Mouse (Mus musculus): ENCODE results near the gene Cpsf4.
"Not testable (repeated sequence)": the region's sequence is repeated elsewhere in the genome, so short reads cannot be mapped to it uniquely, and the experiment has no call there.

The Cpsf4 gene

GRCm38 (mm10) chr5:145178461-145178980 is 11.5 kb downstream of the Cpsf4 start:
- intact Hi-C loops (cut with DNase I) = no loop called here

GRCm38 (mm10) chr5:145185244-145185643 is 18.2 kb downstream of the Cpsf4 start:
- intact Hi-C loops (cut with DNase I) = no loop called here

GRCm38 (mm10) chr5:145189416-145189815 is 22.4 kb downstream of the Cpsf4 start:
- intact Hi-C loops (cut with DNase I) = no loop called here

DNA sequence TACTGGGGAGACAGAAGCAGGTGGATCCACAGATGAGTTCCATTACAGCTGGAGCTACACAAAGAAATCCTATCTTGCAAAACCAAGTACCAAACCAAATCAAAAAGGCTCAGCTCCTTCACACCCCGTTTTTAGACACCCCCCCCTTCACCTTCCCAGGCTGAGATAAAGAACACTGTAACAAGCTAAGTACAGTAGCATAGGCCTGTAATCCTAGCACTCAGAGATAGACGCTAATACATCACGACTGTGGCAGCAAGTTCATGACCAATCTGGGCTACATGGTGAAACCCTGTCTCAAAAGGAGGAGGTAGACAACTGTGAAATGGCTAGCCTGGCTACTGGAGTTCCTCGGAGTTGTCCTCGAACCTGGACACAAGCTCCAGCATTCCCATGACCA is 23.4 kb downstream of the Cpsf4 start:
- intact Hi-C loops (cut with DNase I) = no loop called here

- intact Hi-C loops (cut with DNase I) = no loop called here
Observed at GRCm38 (mm10) chr5:145190875-145191798, 24.1 kb downstream of the Cpsf4 start.

DNA sequence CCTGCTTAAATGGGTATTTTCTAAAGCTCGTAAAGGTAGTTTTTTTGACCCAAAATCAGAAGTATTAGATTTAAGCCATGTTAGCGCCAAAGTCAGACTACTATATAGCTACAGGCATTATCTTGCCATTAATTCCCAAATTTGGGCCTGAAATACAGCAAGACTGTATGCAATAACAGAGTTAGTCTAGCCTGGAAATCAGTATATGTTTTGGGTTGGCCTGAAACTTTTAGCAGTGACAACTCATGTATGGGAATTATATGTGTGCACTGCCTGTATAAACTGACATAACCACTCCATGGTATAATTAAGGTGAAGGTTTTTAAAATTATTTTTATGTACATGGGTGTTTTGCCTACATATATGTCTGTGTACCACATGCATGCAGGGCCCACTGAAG is 24.9 kb downstream of the Cpsf4 start, which contains the start of gene Atp5j2:
Gene Atp5j2, minus strand, starts transcription at position 101 of the 400 bp plus-strand sequence.
- intact Hi-C loops (cut with DNase I) = no loop called here

DNA sequence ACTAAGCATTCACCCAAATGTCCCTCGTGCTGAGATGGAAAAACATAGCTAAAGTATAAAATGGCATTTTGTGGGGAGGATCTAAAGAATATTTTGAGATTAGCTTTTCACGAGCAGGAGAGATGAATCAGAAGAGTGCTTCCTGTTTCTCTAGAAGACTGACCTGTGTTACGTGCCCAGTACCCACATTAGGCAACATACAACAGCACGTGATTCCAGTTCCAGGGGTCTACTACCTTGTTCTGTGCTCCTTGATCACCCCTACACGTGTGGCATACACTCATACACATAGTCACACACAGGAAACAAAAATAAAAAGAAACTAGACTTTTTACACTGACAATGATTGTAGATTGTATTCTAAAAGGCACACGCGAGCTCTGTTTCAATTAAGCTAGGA is 33.4 kb downstream of the Cpsf4 start:
- intact Hi-C loops (cut with DNase I) = no loop called here

DNA sequence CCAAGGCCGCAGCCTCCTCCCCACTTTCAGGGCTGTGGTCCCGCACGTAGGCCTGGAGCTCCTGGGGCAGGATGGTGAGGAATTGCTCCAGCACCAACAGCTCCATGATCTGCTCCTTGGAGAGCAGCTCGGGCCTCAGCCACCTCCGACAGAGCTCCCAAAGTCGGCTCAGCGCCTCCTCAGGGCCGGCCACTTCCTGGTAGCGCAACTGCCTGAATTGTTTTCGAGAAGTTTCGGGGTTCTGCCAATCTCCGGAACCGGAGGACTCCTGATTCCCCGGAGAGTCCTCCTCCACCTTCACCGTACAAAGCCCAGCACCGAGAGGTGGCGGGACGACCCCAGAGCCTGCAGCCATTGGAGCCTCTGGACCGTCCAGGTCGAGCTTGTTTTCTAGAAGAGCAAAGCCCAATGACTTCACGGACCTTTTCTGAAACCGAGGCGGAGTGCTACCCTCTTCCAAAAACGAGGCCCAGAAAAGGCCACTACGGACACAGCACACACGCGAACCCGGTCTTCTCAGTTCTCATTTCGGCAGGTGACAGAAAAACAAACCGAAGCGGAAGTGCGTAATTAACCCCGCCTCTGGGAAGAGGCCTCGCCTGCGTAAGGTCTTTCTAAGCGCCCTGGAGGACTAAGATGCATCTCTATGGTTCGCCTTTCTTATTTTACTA is 34.4 kb downstream of the Cpsf4 start, which contains the start of gene Zkscan14:
Gene Zkscan14, minus strand, starts transcription at position 548 of the 671 bp plus-strand sequence.
- intact Hi-C loops (cut with DNase I) = no loop called here

DNA sequence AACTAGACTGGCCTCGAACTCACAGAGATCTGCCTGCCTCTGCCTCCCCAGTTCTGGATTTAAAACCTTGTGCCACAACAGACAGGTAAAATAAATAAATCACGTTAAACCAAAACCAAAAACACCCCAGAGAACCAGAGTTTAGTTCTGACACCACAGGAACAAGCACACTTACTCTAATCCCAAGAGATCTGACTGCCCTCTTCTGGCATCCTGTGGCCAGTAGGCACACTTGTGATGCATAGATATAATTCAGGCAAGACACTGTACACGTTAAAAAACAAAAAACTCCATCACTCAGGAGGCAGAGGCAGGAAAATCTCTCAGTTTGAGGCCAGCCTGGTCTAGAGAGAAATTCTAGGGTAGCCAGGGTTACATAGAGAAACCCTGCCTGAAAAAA is 35.4 kb downstream of the Cpsf4 start:
- intact Hi-C loops (cut with DNase I) = no loop called here

- intact Hi-C loops (cut with DNase I) = no loop called here
Observed at GRCm38 (mm10) chr5:145203936-145204691, 37.1 kb downstream of the Cpsf4 start, which contains the start of gene Zkscan5. TSS of gene Zkscan5 (plus strand) at chr5:145204562.

DNA sequence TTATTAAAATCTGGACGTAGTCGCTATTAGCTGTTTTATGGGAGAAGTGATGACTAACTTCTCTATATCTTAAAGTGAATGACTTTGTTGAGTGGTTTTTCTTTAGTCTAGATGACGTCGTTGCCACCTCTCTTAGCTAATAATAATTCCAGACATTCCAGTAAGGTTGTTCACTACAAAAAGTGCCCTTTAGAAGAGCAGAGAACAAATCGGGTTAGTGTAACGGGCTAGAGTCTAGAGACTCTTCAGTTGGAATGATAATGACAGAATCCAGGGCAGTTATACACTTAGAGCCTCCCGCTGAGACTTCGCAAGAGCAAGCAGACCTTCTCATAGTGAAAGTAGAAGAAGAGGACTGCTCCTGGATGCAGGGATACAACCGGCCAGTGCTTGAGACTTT is 38.0 kb downstream of the Cpsf4 start:
- intact Hi-C loops (cut with DNase I) = no loop called here

DNA sequence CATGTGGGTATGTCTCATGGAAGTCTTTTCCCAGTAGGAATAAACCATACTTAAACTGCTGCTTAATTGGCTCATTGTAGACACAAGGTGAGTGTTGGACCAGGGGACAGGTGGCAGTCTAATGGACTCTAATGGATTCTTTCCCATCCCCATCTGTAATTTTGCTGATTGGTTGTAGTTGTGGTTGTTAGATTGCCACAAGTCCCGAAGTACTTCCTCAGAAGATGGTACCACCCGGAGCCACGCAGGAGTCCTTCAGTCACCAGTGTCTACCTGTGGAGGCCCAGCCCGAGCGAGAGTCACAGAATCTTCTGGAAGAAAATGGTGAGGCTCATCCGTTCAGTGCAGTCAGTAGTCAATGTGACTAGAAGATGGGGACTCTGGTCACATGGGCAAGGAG is 40.4 kb downstream of the Cpsf4 start:
- intact Hi-C loops (cut with DNase I) = no loop called here

DNA sequence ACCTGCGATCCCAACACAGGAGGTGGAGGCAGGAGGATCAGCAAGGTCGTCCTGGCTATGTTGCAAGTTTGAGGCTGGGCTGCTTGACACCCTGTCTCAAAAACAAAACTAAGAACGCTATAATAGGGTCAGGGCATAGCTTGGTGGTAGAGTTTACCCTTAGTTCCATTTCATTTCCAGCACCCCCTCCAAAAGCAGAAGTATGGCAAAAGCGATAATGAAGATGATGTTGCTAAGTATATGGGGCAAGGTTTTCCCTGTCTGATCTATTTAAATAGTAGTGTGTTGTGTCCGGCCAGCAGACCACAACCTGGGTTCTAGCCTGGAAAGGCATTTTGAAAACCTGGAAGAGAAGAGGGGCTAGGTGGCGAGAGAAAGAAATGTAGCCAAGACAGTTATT is 40.9 kb downstream of the Cpsf4 start:
- intact Hi-C loops (cut with DNase I) = no loop called here

GRCm38 (mm10) chr5:145208391-145208790 is 41.4 kb downstream of the Cpsf4 start:
- intact Hi-C loops (cut with DNase I) = not testable (repeated sequence)

GRCm38 (mm10) chr5:145211340-145211739 is 44.3 kb downstream of the Cpsf4 start:
- intact Hi-C loops (cut with DNase I) = loop anchor here (10.0 kb wide), 1 partner anchor 153 kb away; no protein-coding TSS in a partner anchor

DNA sequence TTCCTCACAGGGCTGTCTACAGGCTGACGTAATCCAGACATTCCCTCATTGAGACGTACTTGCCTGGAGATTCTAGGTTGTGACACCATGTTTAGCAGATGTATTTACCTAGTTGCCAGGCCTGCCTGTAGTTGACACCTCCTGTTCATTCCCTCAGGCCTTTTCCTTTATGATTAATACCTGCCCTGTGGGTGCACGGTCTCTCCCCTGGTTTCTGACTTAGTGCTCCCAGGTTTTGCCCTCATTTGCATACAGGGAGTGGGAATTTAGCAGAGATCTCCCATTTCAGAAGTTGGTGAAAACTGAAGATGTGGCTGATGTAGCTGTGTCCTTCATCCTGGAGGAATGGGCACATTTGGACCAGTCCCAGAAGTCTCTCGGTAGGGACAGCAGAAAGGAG is 45.2 kb downstream of the Cpsf4 start:
- intact Hi-C loops (cut with DNase I) = loop anchor here (10.0 kb wide), 1 partner anchor 153 kb away; no protein-coding TSS in a partner anchor

- intact Hi-C loops (cut with DNase I) = loop anchor here (10.0 kb wide), 1 partner anchor 151 kb away; no protein-coding TSS in a partner anchor
Observed at GRCm38 (mm10) chr5:145213505-145213904, 46.5 kb downstream of the Cpsf4 start.

DNA sequence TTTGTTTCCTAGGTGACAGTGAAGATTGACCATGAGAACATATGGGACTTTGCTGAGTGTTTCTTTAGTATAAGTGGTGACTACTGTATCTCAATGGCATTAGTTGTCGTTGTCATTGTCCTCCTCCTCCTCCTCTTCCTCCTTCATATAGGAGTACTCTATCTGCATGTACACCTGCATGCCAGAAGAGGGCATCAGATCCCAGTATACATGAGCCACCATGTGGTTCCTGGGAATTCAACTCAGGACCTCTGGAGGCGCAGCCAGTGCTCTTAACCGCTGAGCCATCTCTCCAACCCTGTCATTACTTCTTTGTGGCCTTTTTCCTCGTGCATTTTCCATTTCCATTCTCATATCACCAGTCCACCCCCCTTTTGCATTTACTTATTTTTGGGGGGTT is 47.7 kb downstream of the Cpsf4 start:
- intact Hi-C loops (cut with DNase I) = loop anchor here (10.0 kb wide), 1 partner anchor 150 kb away; no protein-coding TSS in a partner anchor

DNA sequence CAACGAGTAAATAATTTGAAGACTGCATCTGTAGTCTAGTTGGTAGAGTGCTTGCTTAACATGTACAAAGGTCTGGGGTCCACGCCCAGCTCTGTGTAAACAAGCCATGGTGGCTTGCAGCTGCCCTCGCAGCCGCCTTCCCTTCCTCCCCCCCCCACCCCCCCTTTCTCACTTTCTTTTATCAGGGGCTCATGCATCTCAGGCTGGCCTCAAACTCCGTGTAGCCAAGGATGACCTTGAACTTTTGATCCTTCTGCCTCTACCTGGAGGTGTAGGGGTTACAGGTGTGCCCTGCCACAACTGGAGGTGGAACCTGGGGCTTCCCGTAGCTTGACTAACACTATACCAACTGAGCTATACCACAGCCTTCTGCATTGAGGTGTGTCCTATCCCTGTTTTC is 50.7 kb downstream of the Cpsf4 start:
- intact Hi-C loops (cut with DNase I) = loop anchor here (10.0 kb wide), 1 partner anchor 147 kb away; no protein-coding TSS in a partner anchor

- intact Hi-C loops (cut with DNase I) = loop anchor here (10.0 kb wide), 1 partner anchor 147 kb away; no protein-coding TSS in a partner anchor
Observed at GRCm38 (mm10) chr5:145218206-145218605, 51.2 kb downstream of the Cpsf4 start.

GRCm38 (mm10) chr5:145218671-145219070 is 51.7 kb downstream of the Cpsf4 start:
- intact Hi-C loops (cut with DNase I) = loop anchor here (10.0 kb wide), 1 partner anchor 146 kb away; no protein-coding TSS in a partner anchor
